Mouse (Mus musculus) neural tube, embryonic 12.5 days (tissue): ENCODE results near the gene Caskin2. TPM values are rescaled to one million over a fixed set of nuclear protein-coding genes. Genes with fewer than 3 reads are reported as not detected.
A peak's percentile ranks its signal among the peaks of the same experiment; 100 is the strongest.
"Not testable (repeated sequence)": the region's sequence is repeated elsewhere in the genome, so short reads cannot be mapped to it uniquely, and the experiment has no call there.

Source experiments
- ATAC-seq: fragments of 200-750 bp; cut with Nextera tagmentation; 2 replicates; pipeline ENCODE4 v1.8.0; 2017; ENCODE audit warnings: low read depth, mild to moderate bottlenecking, moderate TSS enrichment, moderate library complexity; ENCODE audit not compliant: low FRiP score
- H3K27ac ChIP-seq: fragments of 300-500 bp; sonication (generic); 2 replicates; pipeline ENCODE4 v1.5.1; 2016
- H3K27me3 ChIP-seq: fragments of 300-500 bp; sonication (generic); replicated peaks from 2 replicates; pipeline ENCODE4 v1.6.1; 2016; ENCODE audit warnings: mild to moderate bottlenecking
- H3K36me3 ChIP-seq: fragments of 300-500 bp; sonication (generic); 2 replicates; pipeline ENCODE4 v1.6.1; 2016; ENCODE audit warnings: mild to moderate bottlenecking
- H3K4me1 ChIP-seq: fragments of 300-500 bp; sonication (generic); 2 replicates; pipeline ENCODE4 v1.6.1; 2016
- H3K4me2 ChIP-seq: fragments of 300-500 bp; sonication (generic); replicated peaks from 2 replicates; pipeline ENCODE4 v1.6.1; 2016; ENCODE audit warnings: mild to moderate bottlenecking
- H3K4me3 ChIP-seq: fragments of 300-500 bp; sonication (generic); 2 replicates; pipeline ENCODE4 v1.5.1; 2016
- H3K9ac ChIP-seq: fragments of 300-500 bp; sonication (generic); 2 replicates; pipeline ENCODE4 v1.6.1; 2016; ENCODE audit warnings: mild to moderate bottlenecking
- H3K9me3 ChIP-seq: fragments of 300-500 bp; sonication (generic); 2 replicates; pipeline ENCODE4 v1.6.1; 2016; ENCODE audit warnings: mild to moderate bottlenecking
- WGBS: fragments of 180-500 bp; shearing (Covaris S2); methylation state at CpG from one replicate; pipeline ENCODE4 v1.1.7; 2016; 5-methylcytosine and 5-hydroxymethylcytosine counted together
- polyA plus RNA-seq: library from polyadenylated mRNA; unstranded; fragments of >200 nt; fragmentation: Nextera tagmentation; extraction: Ambion mirVana; gene quantifications from 2 replicates; pipeline ENCODE4 v1.2.1, GENCODE M21; 2016

The Caskin2 gene
- polyA plus RNA-seq, 1 experiment from 2014 or later, result 16.7 TPM

GRCm38 (mm10) chr11:115766981-115767380, 46.5 kb downstream of the Caskin2 start:
- Histone ChIP-seq H3K4me3 (no peak overlapping the region), H3K9me3 (no peaks in the 10 kb centered on the region), H3K9ac (no peak overlapping the region; the same call in 1 of the 2 replicates), H3K36me3 (no peaks in the 10 kb centered on the region), H3K4me1 (peaks cover 21% of the 10 kb centered on the region), H3K4me2 (peak overlapping the region; percentile 78), H3K27ac (no peak overlapping the region), H3K27me3 (no peaks in the 10 kb centered on the region)
- no peak for ATAC-seq
- 95% methylated on average over 8 of the region's 8 CpGs for WGBS

GRCm38 (mm10) chr11:115766356-115766943, 47.0 kb downstream of the Caskin2 start:
- no peak overlapping the region; the same call in 1 of the 2 replicates for H3K27ac ChIP-seq
- peaks cover 21% of the 10 kb centered on the region for H3K4me1 ChIP-seq
- peak overlapping the region; percentile 77 for H3K4me3 ChIP-seq
- no peak for ATAC-seq
- peak overlapping the region; percentile 78 for H3K4me2 ChIP-seq
- H3K36me3 ChIP-seq, result no peaks in the 10 kb centered on the region
- 41% methylated on average over 13 of the region's 13 CpGs for WGBS
- peak overlapping the region; percentile 95 for H3K9ac ChIP-seq
- H3K27me3 ChIP-seq, result no peaks in the 10 kb centered on the region
- H3K9me3 ChIP-seq, result no peaks in the 10 kb centered on the region

GRCm38 (mm10) chr11:115765607-115766141, 47.8 kb downstream of the Caskin2 start:
- Histone ChIP-seq H3K36me3 (no peaks in the 10 kb centered on the region), H3K4me3 (peak overlapping the region; percentile 77), H3K27ac (peak overlapping the region; percentile 75), H3K4me2 (peak overlapping the region; percentile 78), H3K27me3 (no peaks in the 10 kb centered on the region), H3K9me3 (no peaks in the 10 kb centered on the region), H3K9ac (peak overlapping the region; percentile 95), H3K4me1 (peaks cover 21% of the 10 kb centered on the region)
- under 1% methylated on average over 34 of the region's 34 CpGs for WGBS
- ATAC-seq, result peak; percentile 79

- Histone ChIP-seq H3K4me2 (peak within 1 kb of the TSS; percentile 78), H3K9ac (peak within 1 kb of the TSS; percentile 95), H3K4me3 (peak within 1 kb of the TSS; percentile 77), H3K36me3 (no peaks in the 10 kb centered on the region), H3K27ac (peak within 1 kb of the TSS; percentile 75), H3K4me1 (peaks cover 20% of the 10 kb centered on the region), H3K27me3 (no peaks in the 10 kb centered on the region), H3K9me3 (no peaks in the 10 kb centered on the region)
- WGBS, result under 1% methylated on average over 32 of the region's 32 CpGs
- ATAC-seq, result peak; percentile 97
Observed at GRCm38 (mm10) chr11:115765103-115765606, 48.3 kb downstream of the Caskin2 start, which contains the start of gene Tmem94. Gene Tmem94 (plus strand): TSS chr11:115765433.

- Histone ChIP-seq H3K36me3 (no peaks in the 10 kb centered on the region), H3K4me1 (peaks cover 16% of the 10 kb centered on the region), H3K27me3 (no peaks in the 10 kb centered on the region), H3K27ac (no peak overlapping the region), H3K4me3 (peak overlapping the region; percentile 77), H3K9me3 (no peaks in the 10 kb centered on the region), H3K4me2 (peak overlapping the region; percentile 78), H3K9ac (peak overlapping the region; percentile 44; the same call in 1 of the 2 replicates)
- ATAC-seq, result no peak
- 42% methylated on average over 2 of the region's 2 CpGs for WGBS
Observed at GRCm38 (mm10) chr11:115764698-115765097, 48.7 kb downstream of the Caskin2 start.

- H3K4me2 ChIP-seq, H3K36me3 ChIP-seq, H3K9me3 ChIP-seq, H3K9ac ChIP-seq, H3K27me3 ChIP-seq, H3K4me3 ChIP-seq, ATAC-seq, H3K27ac ChIP-seq: not testable (repeated sequence)
- WGBS, result 94% methylated on average over 7 of the region's 7 CpGs
- peaks cover 11% of the 10 kb centered on the region for H3K4me1 ChIP-seq
Observed at GRCm38 (mm10) chr11:115762176-115762575, 51.3 kb downstream of the Caskin2 start.

GRCm38 (mm10) chr11:115753485-115753884, 60.0 kb downstream of the Caskin2 start:
- no peak for ATAC-seq

GRCm38 (mm10) chr11:115752653-115753052, 60.8 kb downstream of the Caskin2 start:
- 40% methylated on average over 7 of the region's 7 CpGs for WGBS
- 0 out of 2 replicates have a peak, but pooled peaks have one; percentile 41 for ATAC-seq
- H3K9ac ChIP-seq, result no peak overlapping the region
- no peak overlapping the region for H3K27ac ChIP-seq
- H3K4me2 ChIP-seq, result no peak overlapping the region
- no peaks in the 10 kb centered on the region for H3K9me3 ChIP-seq
- peaks cover 6% of the 10 kb centered on the region; the same call in 1 of the 2 replicates for H3K4me1 ChIP-seq
- no peak overlapping the region for H3K4me3 ChIP-seq
- no peaks in the 10 kb centered on the region for H3K36me3 ChIP-seq
- H3K27me3 ChIP-seq, result no peaks in the 10 kb centered on the region

More at GRCm38 (mm10) chr11:115753485-115753884, 60.0 kb downstream of the Caskin2 start:
- WGBS, result 70% methylated on average over 4 of the region's 4 CpGs
- H3K4me1 ChIP-seq, result peaks cover 6% of the 10 kb centered on the region; the same call in 1 of the 2 replicates
- H3K4me2 ChIP-seq, result no peak overlapping the region
- H3K27ac ChIP-seq, result no peak overlapping the region
- no peaks in the 10 kb centered on the region for H3K36me3 ChIP-seq
- H3K9me3 ChIP-seq, result no peaks in the 10 kb centered on the region
- no peak overlapping the region for H3K9ac ChIP-seq
- H3K4me3 ChIP-seq, result no peak overlapping the region
- H3K27me3 ChIP-seq, result no peaks in the 10 kb centered on the region

- Histone ChIP-seq H3K36me3 (no peaks in the 10 kb centered on the region), H3K4me3 (no peak overlapping the region), H3K9me3 (no peaks in the 10 kb centered on the region), H3K4me1 (peaks cover 6% of the 10 kb centered on the region; the same call in 1 of the 2 replicates), H3K27me3 (no peaks in the 10 kb centered on the region), H3K4me2 (no peak overlapping the region), H3K9ac (no peak overlapping the region), H3K27ac (no peak overlapping the region)
- 82% methylated on average over 2 of the region's 2 CpGs for WGBS
- ATAC-seq, result no peak
Observed at GRCm38 (mm10) chr11:115751725-115752124, 61.7 kb downstream of the Caskin2 start.

GRCm38 (mm10) chr11:115749834-115750233, 63.6 kb downstream of the Caskin2 start:
- H3K27ac ChIP-seq, result no peak overlapping the region
- H3K27me3 ChIP-seq, result no peaks in the 10 kb centered on the region
- H3K4me3 ChIP-seq, result no peak overlapping the region
- H3K36me3 ChIP-seq, result no peaks in the 10 kb centered on the region
- H3K9me3 ChIP-seq, result no peaks in the 10 kb centered on the region
- WGBS, result 86% methylated on average over 5 of the region's 5 CpGs
- no peak for ATAC-seq
- H3K4me1 ChIP-seq, result peaks cover 6% of the 10 kb centered on the region; the same call in 1 of the 2 replicates
- H3K9ac ChIP-seq, result no peak overlapping the region
- H3K4me2 ChIP-seq, result no peak overlapping the region
